Mouse (Mus musculus): ENCODE results near the gene Plekhm2.

Gene Plekhm2

DNA sequence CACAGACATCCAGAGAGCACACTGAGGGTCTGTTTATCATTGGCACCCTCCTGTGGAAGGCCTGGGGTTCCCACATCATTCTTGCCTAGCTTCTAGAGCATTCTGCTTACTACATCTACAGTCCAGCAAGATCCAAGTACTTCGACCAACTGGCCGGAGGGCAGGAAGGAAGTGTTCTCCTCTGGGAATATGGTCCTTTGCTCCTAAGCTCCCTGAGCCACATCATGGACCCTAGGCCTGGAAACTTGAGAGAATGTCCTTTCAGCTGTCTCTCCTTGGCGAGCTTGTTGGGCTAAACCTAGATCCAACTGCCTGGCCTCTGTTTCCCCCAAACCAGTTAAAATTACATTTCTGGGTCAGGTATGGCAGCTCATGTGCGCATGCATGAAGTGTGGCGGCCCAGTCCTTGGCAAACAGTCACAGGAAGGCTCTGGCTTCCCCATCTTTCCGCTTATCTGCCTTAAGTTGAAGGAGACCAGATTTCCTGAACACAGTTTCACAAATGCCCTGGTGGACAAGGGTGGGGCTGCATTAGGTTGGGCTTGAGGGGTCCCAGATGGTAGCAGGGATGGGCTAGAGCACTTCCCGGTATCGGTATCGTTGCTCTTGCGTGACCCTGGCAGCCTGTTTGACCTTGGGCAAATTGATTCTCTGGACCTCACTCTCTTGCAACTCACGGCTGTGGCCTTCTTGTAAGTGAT is 62.0 kb downstream of the Plekhm2 start:
- peak; percentile 12 for DNase-seq

DNA sequence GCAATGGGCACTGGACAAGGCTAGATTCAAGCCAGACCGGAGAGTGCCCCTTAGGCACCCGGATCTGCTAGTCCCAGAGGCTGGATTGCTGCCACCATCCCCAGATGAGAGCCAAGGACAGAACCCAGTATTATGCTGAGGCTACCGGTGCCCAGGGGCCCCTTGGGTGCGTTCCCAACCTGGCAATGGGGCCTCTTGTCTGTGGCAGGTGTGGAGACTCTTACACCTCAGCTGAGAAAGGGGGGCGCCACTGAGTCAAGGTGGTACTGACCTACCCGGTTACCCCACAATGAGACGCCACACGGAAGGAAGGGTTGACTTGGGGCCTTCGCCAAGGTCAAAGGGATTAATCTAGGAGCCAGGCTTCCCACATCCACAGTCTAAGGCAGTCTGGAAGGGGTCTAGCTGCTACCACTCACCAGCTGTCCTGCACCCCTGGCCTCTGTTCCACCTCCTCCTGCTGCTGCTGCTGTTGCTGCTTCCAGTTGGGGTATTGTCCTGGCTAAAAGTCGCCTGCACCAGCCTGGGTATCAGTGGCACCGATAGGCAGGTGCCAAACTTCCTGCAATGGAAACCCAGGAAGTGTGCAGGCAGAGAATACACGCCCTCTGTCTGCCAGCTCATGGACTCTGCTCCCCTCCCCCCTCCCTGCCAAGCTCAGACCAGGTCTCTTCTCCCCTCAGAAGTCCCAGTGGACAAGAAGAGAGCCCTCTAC is 63.4 kb downstream of the Plekhm2 start:
- DNase-seq = peak; percentile 14

- peak; percentile 25 for DNase-seq
These were observed 64.3 kb downstream of the Plekhm2 start for GRCm38 (mm10) chr4:141600364-141600763.

DNA sequence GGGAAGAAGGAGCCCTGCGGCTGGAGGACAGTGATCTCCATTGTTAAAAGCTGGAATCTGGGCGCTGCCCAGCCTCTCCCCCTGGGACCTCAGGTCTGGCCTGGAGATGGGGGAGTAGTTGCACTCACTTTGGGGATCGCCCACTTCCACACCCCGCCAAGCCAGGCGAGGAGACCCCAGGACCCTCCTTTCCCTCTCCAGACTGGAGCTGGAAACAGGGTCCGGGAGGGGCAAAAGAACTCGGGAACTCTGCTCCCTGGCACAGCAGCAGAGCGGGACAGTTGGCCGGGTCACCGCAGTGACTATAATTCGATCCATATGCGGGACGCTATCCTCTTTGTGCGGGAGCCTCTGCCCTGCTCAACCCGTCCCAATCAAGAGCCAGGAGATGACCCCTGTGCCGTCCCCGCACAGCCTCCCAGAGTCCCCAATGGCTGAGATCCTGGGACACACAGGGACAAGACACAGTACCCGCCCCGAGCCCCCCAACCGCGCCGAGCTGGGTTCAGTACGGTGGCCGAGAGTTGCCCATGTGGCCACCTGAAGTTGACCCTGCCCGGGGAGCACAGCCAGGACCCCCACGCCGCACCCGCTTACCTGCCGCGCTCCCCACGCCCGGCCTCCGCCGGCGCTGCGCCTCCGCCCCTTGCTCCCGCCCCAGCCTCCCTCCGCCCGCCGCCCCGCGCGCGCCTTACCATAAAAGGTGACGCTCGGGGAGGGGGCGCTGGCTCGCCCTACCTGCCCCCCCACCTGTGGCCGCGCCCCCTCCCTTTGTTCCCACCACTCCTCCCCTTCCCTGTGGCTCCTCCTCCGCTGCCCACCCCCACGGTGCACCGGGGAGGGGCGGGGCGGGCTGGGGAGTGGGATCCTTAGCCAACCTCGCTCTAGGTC is 65.2 kb downstream of the Plekhm2 start:
- DNase-seq = peak; percentile 56

- no peak for DNase-seq
These were observed 65.8 kb downstream of the Plekhm2 start for GRCm38 (mm10) chr4:141598894-141599250.

DNA sequence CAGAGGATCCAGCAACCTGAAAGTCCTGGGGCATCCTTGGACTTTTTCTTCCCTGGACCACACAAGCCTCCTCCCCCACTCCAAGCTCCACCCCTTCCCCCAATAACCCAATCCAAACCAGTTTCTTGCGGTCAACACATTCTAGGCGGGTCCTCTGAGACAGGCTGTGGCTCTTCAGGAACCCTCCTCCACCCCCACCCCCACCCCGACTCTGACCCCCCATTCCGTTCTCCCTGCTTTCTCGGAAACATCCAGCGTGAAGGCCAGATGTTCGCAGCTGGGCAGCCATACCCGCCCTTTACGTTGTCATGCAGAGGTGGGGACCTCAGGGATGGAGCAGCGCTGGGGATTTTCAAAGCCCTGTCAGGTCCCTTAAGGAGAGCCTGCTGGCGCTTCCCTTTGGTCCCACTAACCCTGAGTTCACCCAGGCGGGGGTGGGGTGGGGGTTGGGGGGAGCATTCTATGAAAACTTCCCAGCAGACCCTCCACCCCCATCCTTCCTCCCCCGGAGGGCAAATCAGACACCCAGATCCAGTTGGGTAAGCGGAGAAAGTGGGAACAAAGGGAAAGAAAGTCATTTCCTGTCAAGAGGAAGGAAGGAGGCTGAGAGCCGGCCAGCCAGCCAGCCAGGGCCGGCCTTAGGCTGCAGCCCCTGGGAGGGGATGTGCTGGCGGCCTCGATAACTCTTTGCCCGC is 66.4 kb downstream of the Plekhm2 start:
- peak; percentile 44 for DNase-seq

DNA sequence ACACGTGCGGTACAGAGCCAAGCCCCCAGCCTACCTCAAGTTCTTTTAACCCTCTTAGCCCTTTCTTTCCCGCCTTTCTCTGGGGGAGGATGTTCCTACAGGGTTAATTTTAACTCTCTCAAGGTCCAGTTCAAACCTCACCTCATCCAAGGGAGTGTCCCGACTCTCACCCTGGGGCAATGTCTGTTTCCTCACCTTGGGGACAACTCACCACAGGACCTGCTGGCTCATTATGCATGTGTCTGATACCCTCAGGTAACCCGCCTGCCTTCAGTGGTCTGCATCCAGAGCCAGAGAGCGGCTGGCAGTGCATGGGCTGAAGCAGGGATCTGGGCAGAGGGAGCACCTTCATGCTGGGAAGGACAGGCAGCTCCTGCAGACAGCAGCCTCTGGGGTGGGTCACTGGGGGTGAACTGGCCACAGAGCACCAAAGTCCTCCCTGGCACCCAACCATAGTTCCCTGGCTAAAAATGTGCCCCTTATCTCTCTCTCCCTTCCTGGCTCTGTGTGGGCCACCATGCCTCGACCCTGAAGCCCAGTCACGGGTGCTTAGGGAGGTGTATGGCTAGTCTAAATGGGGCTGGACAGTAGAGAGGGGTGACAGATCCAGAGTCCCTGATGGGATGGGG is 67.9 kb downstream of the Plekhm2 start:
- DNase-seq = no peak

DNA sequence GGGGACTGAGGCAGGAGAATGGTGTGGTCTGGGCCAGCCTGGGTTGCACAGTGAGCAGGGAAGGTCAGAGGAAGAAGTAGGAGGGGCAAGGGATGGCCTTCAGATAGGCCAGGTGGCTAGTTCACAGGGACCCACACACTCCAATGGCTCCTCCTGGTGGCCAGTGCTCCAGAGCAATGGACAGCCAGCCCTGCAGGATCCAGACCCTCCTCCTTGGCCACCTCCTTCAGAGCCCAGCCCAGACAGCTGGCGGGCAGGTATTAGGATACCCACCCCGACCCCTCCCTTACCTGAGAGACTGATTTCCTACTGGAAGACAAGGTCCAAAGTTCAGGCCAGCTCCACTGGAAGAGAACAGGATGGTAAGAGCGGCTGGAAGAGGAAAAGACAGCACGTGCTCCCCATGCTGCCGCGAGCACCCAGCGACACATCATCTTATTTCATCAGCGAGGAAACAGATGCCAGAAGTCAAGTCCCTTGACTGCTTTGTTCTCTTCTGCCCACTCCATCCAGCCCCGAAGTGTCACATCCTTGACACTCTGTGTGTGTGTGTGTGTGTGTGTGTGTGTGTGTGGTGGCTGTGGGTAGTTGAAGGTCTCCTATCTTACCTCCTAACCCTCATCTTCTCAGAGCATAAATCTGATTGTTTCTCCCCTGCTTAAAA is 69.0 kb downstream of the Plekhm2 start:
- peak; percentile 21 for DNase-seq

- no peak for DNase-seq
These were observed 69.6 kb downstream of the Plekhm2 start for GRCm38 (mm10) chr4:141595138-141595537.

DNA sequence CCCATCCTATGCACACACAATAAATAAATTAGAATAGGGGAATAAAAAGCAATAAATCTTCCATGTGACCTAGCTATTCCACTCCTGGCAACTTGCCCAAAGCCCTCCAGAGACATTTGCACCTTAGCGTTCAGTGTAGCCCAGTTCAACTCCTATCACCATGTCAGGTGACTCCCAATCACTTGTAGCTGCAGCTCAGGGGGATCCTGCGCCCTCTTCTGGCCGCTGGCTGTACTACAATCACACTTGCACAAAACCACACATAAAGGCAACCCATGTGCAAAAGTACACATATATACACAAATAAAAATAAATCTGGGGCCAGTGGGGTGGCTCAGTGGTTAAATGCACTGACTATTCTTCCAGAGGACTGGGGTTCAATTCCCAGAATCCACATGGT is 73.2 kb downstream of the Plekhm2 start:
- peak; percentile 53 for DNase-seq

GRCm38 (mm10) chr4:141583919-141584318 is 80.8 kb downstream of the Plekhm2 start:
- no peak for DNase-seq

DNA sequence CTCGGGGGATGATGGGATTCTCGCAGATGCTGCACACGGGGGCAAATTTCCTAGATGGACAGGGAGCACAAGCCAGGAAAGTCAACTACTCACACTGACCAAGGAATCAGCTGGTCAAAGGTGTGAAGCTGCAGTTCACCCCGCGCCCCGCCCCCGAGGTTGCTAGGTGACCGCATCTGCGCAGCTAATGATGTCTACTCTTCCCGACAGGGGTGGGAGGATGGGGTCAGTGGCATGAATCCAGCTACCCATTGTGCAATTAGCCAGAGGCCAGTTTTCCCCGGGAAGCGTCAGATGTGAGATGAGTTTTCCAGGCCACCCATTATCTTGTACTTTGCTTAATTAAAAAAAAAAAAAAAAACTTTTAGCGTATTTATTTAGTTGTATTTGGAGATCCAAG is 83.6 kb downstream of the Plekhm2 start:
- DNase-seq = peak; percentile 75

- no peak for DNase-seq
These were observed 85.9 kb downstream of the Plekhm2 start for GRCm38 (mm10) chr4:141578833-141579232.

DNA sequence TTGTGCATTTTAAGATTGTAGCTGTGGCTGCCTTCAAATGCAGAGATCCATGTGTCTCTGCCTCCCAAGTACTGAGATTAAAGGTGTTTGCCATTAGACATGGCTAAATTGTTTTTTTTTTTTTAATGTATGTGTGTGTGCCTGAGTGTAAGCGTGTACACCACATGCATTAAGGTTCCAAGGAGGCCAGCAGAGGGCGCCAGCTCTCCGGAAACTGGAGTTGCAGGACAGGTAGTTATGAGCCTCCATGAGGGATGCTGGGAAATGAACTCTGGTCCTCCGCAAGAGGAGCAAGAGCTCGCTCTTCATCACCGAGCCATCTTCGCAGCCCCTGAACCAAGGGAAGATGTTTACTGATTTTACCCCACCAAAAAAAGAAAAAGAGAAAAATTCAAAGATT is 87.8 kb downstream of the Plekhm2 start:
- DNase-seq = peak; percentile 17

DNA sequence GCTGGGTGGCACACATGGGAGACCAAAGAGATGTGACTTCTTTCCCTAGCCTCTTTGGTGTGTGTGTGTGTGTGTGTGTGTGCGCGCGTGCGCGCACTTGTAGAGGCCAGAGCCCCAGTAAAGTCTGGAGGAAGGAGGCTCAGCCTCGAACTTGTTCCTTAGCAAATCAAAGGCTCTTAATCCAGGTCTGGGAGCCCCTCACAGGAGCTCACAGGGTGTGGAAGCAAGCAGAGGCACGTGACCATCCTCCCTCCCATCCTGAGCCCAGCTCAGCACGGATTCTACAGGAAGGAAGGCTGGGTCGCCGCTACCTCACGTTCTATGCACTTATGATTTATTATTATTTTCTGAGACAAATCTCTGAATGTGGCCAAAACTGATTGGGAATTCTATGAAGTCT is 88.3 kb downstream of the Plekhm2 start:
- no peak for DNase-seq

Data from retina, postnatal 1 day (tissue).